Mouse (Mus musculus): ENCODE data around the gene Serhl.
"Not testable (repeated sequence)": the region's sequence is repeated elsewhere in the genome, so short reads cannot be mapped to it uniquely, and the experiment has no call there.

Gene Serhl

GRCm38 (mm10) chr15:83122566-83123145 is 33.4 kb downstream of the Serhl start, which contains the start of gene Rrp7a:
Rrp7a (minus strand) TSS chr15:83122801.
- DNase-seq (ENCODE audit: low read depth in 2 of 2, low spot score in 2 of 2) = peak; percentile 60 to 71

- DNase-seq (ENCODE audit: low read depth in 2 of 2, low spot score in 2 of 2) = no peak
These were observed 35.3 kb downstream of the Serhl start for GRCm38 (mm10) chr15:83124625-83125024.

GRCm38 (mm10) chr15:83126582-83126981 is 37.3 kb downstream of the Serhl start:
- no peak for DNase-seq (ENCODE audit: low read depth in 2 of 2, low spot score in 2 of 2)

GRCm38 (mm10) chr15:83127037-83127436 is 37.7 kb downstream of the Serhl start:
- not testable (repeated sequence) for DNase-seq (ENCODE audit: low read depth in 2 of 2, low spot score in 2 of 2)

- no peak for DNase-seq (ENCODE audit: low read depth in 2 of 2, low spot score in 2 of 2)
These were observed 40.4 kb downstream of the Serhl start for GRCm38 (mm10) chr15:83129530-83130231.

- no peak for DNase-seq (ENCODE audit: low read depth in 2 of 2, low spot score in 2 of 2)
These were observed 45.4 kb downstream of the Serhl start for GRCm38 (mm10) chr15:83134671-83135070.

- DNase-seq (ENCODE audit: low read depth in 2 of 2, low spot score in 2 of 2) = no peak
These were observed 46.3 kb downstream of the Serhl start for GRCm38 (mm10) chr15:83135654-83136053.

GRCm38 (mm10) chr15:83142861-83143260 is 53.6 kb downstream of the Serhl start:
- no peak for DNase-seq (ENCODE audit: low read depth in 2 of 2, low spot score in 2 of 2)

GRCm38 (mm10) chr15:83145541-83145940 is 56.2 kb downstream of the Serhl start:
- DNase-seq (ENCODE audit: low read depth in 2 of 2, low spot score in 2 of 2) = no peak

- no peak for DNase-seq (ENCODE audit: low read depth in 2 of 2, low spot score in 2 of 2)
These were observed 59.1 kb downstream of the Serhl start for GRCm38 (mm10) chr15:83148395-83148794.

GRCm38 (mm10) chr15:83148801-83149195 is 59.5 kb downstream of the Serhl start:
- DNase-seq (ENCODE audit: low read depth in 2 of 2, low spot score in 2 of 2) = no peak

GRCm38 (mm10) chr15:83149196-83150072 is 60.1 kb downstream of the Serhl start, which contains the start of gene Poldip3:
Poldip3 (minus strand) TSS chr15:83149384.
- peak; percentile 99 for DNase-seq (ENCODE audit: low read depth in 2 of 2, low spot score in 2 of 2)

- no peak for DNase-seq (ENCODE audit: low read depth in 2 of 2, low spot score in 2 of 2)
These were observed 60.8 kb downstream of the Serhl start for GRCm38 (mm10) chr15:83150073-83150442.

- no peak for DNase-seq (ENCODE audit: low read depth in 2 of 2, low spot score in 2 of 2)
These were observed 61.4 kb downstream of the Serhl start for GRCm38 (mm10) chr15:83150694-83151093.

GRCm38 (mm10) chr15:83154309-83154708 is 65.0 kb downstream of the Serhl start:
- no peak for DNase-seq (ENCODE audit: low read depth in 2 of 2, low spot score in 2 of 2)

- no peak for DNase-seq (ENCODE audit: low read depth in 2 of 2, low spot score in 2 of 2)
These were observed 66.5 kb downstream of the Serhl start for GRCm38 (mm10) chr15:83155672-83156419.

- DNase-seq (ENCODE audit: low read depth in 2 of 2, low spot score in 2 of 2) = peak; percentile 29 to 59
These were observed 67.8 kb downstream of the Serhl start for GRCm38 (mm10) chr15:83156929-83157666.

GRCm38 (mm10) chr15:83157667-83158064 is 68.4 kb downstream of the Serhl start:
- no peak for DNase-seq (ENCODE audit: low read depth in 2 of 2, low spot score in 2 of 2)

GRCm38 (mm10) chr15:83158587-83159160 is 69.4 kb downstream of the Serhl start:
- DNase-seq (ENCODE audit: low read depth in 2 of 2, low spot score in 2 of 2) = no peak

GRCm38 (mm10) chr15:83159823-83160222 is 70.5 kb downstream of the Serhl start:
- no peak for DNase-seq (ENCODE audit: low read depth in 2 of 2, low spot score in 2 of 2)

Measured in CD8-positive naive resting alpha-beta T cell, adult 2 months (primary cell).